Mouse (Mus musculus) thymus, adult 2 months (tissue): ENCODE measurements around the gene Col4a4. TPM values are rescaled to one million over a fixed set of nuclear protein-coding genes. Genes with fewer than 3 reads are reported as not detected.

Experiments used
- DNase-seq: peaks from one replicate; pipeline ENCODE4 v3.0.0; 2021
- H3K27ac ChIP-seq: fragments of 200-500 bp; 2 replicates; pipeline ENCODE4 v1.5.1; 2012; ENCODE audit warnings: low read length, control low read depth; ENCODE audit not compliant: control insufficient read depth, insufficient read depth
- H3K27me3 ChIP-seq: fragments of 200-500 bp; 2 replicates; pipeline ENCODE4 v1.6.1; 2012; ENCODE audit warnings: mild to moderate bottlenecking, low read length, moderate library complexity, mixed read lengths; ENCODE audit not compliant: control insufficient read depth, insufficient read depth
- H3K36me3 ChIP-seq: fragments of 200-500 bp; 2 replicates; pipeline ENCODE4 v1.6.1; 2012; ENCODE audit warnings: mild to moderate bottlenecking, low read length, moderate library complexity; ENCODE audit not compliant: control insufficient read depth, insufficient read depth
- H3K4me1 ChIP-seq: fragments of 200-500 bp; replicated peaks from 2 replicates; pipeline ENCODE4 v1.6.1; 2012; ENCODE audit warnings: low read length; ENCODE audit not compliant: control insufficient read depth, insufficient read depth
- H3K4me3 ChIP-seq: fragments of 200-500 bp; 2 replicates; pipeline ENCODE4 v1.5.1; 2012; ENCODE audit warnings: mild to moderate bottlenecking, low read length, control low read depth, moderate library complexity; ENCODE audit not compliant: control insufficient read depth, insufficient read depth
- CTCF ChIP-seq: fragments of 200-500 bp; IDR thresholded peaks from 2 replicates; pipeline ENCODE4 v1.5.1; 2012; ENCODE audit warnings: mild to moderate bottlenecking, control low read depth, low read length, moderate library complexity, borderline replicate concordance; ENCODE audit not compliant: control insufficient read depth, poor library complexity, insufficient read depth; ENCODE audit errors: extremely low read depth
- POLR2A ChIP-seq: fragments of 200-500 bp; IDR thresholded peaks from 2 replicates; pipeline ENCODE4 v1.6.1; 2012; ENCODE audit warnings: mild to moderate bottlenecking, low read length, control low read depth, moderate library complexity; ENCODE audit not compliant: control insufficient read depth, poor library complexity, insufficient read depth; ENCODE audit errors: extremely low read depth
- WGBS: fragments of 180-500 bp; shearing (Covaris S2); methylation state at CpG from one replicate; pipeline ENCODE4 v1.1.7; 2018; 5-methylcytosine and 5-hydroxymethylcytosine counted together
- polyA plus RNA-seq: library from polyadenylated mRNA; depleted of rRNA; stranded (reverse); fragments of >200 nt; gene quantifications from 2 replicates; pipeline ENCODE4 v1.2.3, GENCODE M21; 2012

The Col4a4 gene
- polyA plus RNA-seq, 1 experiment: 0.23 TPM

GRCm38 (mm10) chr1:82454031-82454430 lies 132.6 kb downstream of the Col4a4 start:
- WGBS: 95% methylated on average over 3 of the region's 3 CpGs

GRCm38 (mm10) chr1:82451927-82452651 lies 134.6 kb downstream of the Col4a4 start:
- TF ChIP-seq POLR2A: no peak
- no peak for TF ChIP-seq CTCF
- Histone ChIP-seq H3K4me3 (no peak overlapping the region), H3K27ac (no peak overlapping the region), H3K4me1 (no peaks in the 10 kb centered on the region), H3K27me3 (no peaks in the 10 kb centered on the region), H3K36me3 (no peaks in the 10 kb centered on the region)
- no peak for DNase-seq
- WGBS: 54% methylated on average over 6 of the region's 6 CpGs

More at GRCm38 (mm10) chr1:82454031-82454430, 132.6 kb downstream of the Col4a4 start:
- TF ChIP-seq POLR2A: no peak
- TF ChIP-seq CTCF: no peak
- Histone ChIP-seq H3K4me3 (no peak overlapping the region), H3K36me3 (no peaks in the 10 kb centered on the region), H3K27me3 (no peaks in the 10 kb centered on the region), H3K27ac (no peak overlapping the region), H3K4me1 (no peaks in the 10 kb centered on the region)
- DNase-seq: no peak

- no peak overlapping the region for H3K27ac ChIP-seq
- H3K27me3 ChIP-seq: no peaks in the 10 kb centered on the region
- H3K4me3 ChIP-seq: no peak overlapping the region
- no peaks in the 10 kb centered on the region for H3K4me1 ChIP-seq
- no peaks in the 10 kb centered on the region for H3K36me3 ChIP-seq
- WGBS: 89% methylated on average over 4 of the region's 4 CpGs
- TF ChIP-seq POLR2A (no peak), CTCF (no peak)
- DNase-seq: no peak
Observed at GRCm38 (mm10) chr1:82449851-82450250, 136.8 kb downstream of the Col4a4 start.

GRCm38 (mm10) chr1:82446049-82446448 lies 140.6 kb downstream of the Col4a4 start:
- WGBS: 95% methylated on average over 7 of the region's 7 CpGs
- H3K36me3 ChIP-seq: no peaks in the 10 kb centered on the region
- TF ChIP-seq POLR2A (no peak), CTCF (no peak)
- no peak for DNase-seq
- H3K4me1 ChIP-seq: no peaks in the 10 kb centered on the region; the same call in 1 of the 2 replicates
- no peak overlapping the region for H3K4me3 ChIP-seq
- no peak overlapping the region for H3K27ac ChIP-seq
- H3K27me3 ChIP-seq: no peaks in the 10 kb centered on the region

- Histone ChIP-seq H3K36me3 (no peaks in the 10 kb centered on the region), H3K27me3 (no peaks in the 10 kb centered on the region), H3K4me1 (no peaks in the 10 kb centered on the region; the same call in 1 of the 2 replicates), H3K27ac (no peak overlapping the region), H3K4me3 (no peak overlapping the region)
- no peak for TF ChIP-seq POLR2A
- TF ChIP-seq CTCF: no peak
- no peak for DNase-seq
- WGBS: 82% methylated on average over 4 of the region's 4 CpGs
Observed at GRCm38 (mm10) chr1:82443517-82443916, 143.1 kb downstream of the Col4a4 start.

GRCm38 (mm10) chr1:82440123-82440522 lies 146.5 kb downstream of the Col4a4 start:
- 79% methylated on average over 1 of the region's 1 CpGs for WGBS
- Histone ChIP-seq H3K27ac (no peak overlapping the region), H3K27me3 (no peaks in the 10 kb centered on the region), H3K4me3 (no peak overlapping the region), H3K36me3 (no peaks in the 10 kb centered on the region), H3K4me1 (no peaks in the 10 kb centered on the region; the same call in 1 of the 2 replicates)
- TF ChIP-seq POLR2A: no peak
- no peak for DNase-seq
